Mouse (Mus musculus) CD4-positive, CD25-positive, alpha-beta regulatory T cell, adult 9 weeks (primary cell): ENCODE measurements around the gene Olfr703. TPM values are rescaled to one million over a fixed set of nuclear protein-coding genes. Genes with fewer than 3 reads are reported as not detected.

Experiments used
- polyA plus RNA-seq: library from polyadenylated mRNA; unstranded; fragments of 100-300 nt; shearing (Covaris generic); gene quantifications from one replicate; pipeline ENCODE4 v1.2.1, GENCODE M21; 2017

The Olfr703 gene
- polyA plus RNA-seq = not detected

GRCm38 (mm10) chr7:106843060-106843459 is at the start of gene Olfr703:
Olfr703 (plus strand) TSS chr7:106843360.

GRCm38 (mm10) chr7:106808734-106809133 is 34.4 kb upstream of the Olfr703 start, which contains the start of gene Olfr700:
Olfr700 (minus strand) TSS chr7:106808834.

GRCm38 (mm10) chr7:106813829-106814228 is 29.3 kb upstream of the Olfr703 start, which contains the start of gene Olfr701:
Olfr701 (plus strand) TSS chr7:106814129.

GRCm38 (mm10) chr7:106833793-106834192 is 9.4 kb upstream of the Olfr703 start, which contains the start of gene Olfr702:
Olfr702 (minus strand) TSS chr7:106833893.

GRCm38 (mm10) chr7:106862885-106863284 is 19.7 kb downstream of the Olfr703 start, which contains the start of gene Olfr704:
Olfr704 (plus strand) TSS chr7:106863185.

GRCm38 (mm10) chr7:106876791-106877190 is 33.6 kb downstream of the Olfr703 start, which contains the start of gene Olfr705:
Olfr705 (minus strand) TSS chr7:106876891.

GRCm38 (mm10) chr7:106888062-106888461 is 44.9 kb downstream of the Olfr703 start, which contains the start of gene Olfr706:
Olfr706 (minus strand) TSS chr7:106888162.

Other genes starting within 250 kb of the Olfr703 start
- gene Olfr693, start 162.8 kb upstream of the Olfr703 start, polyA plus RNA-seq = not detected
- gene Olfr694, start 151.5 kb upstream of the Olfr703 start, polyA plus RNA-seq = not detected
- gene Olfr695, start 127.0 kb upstream of the Olfr703 start, polyA plus RNA-seq = not detected
- not detected for gene Olfr697, start 100.9 kb upstream of the Olfr703 start, polyA plus RNA-seq
- gene Olfr698, start 88.0 kb upstream of the Olfr703 start, polyA plus RNA-seq = not detected
- not detected for gene Olfr699, start 50.2 kb upstream of the Olfr703 start, polyA plus RNA-seq
- gene Olfr700, start 34.5 kb upstream of the Olfr703 start, polyA plus RNA-seq = not detected
- not detected for gene Olfr701, start 29.2 kb upstream of the Olfr703 start, polyA plus RNA-seq
- not detected for gene Olfr702, start 9.5 kb upstream of the Olfr703 start, polyA plus RNA-seq
- not detected for gene Olfr704, start 19.8 kb downstream of the Olfr703 start, polyA plus RNA-seq
- gene Olfr705, start 33.5 kb downstream of the Olfr703 start, polyA plus RNA-seq = not detected
- gene Olfr706, start 44.8 kb downstream of the Olfr703 start, polyA plus RNA-seq = not detected
- gene Olfr707, start 57.9 kb downstream of the Olfr703 start, polyA plus RNA-seq = not detected
- not detected for gene Olfr1532-ps1, start 64.6 kb downstream of the Olfr703 start, polyA plus RNA-seq
- gene Olfr709-ps1, start 88.9 kb downstream of the Olfr703 start, polyA plus RNA-seq = not detected
- not detected for gene Olfr710, start 105.0 kb downstream of the Olfr703 start, polyA plus RNA-seq
- gene Olfr6, start 120.6 kb downstream of the Olfr703 start, polyA plus RNA-seq = not detected
- not detected for gene Olfr711, start 132.1 kb downstream of the Olfr703 start, polyA plus RNA-seq
- gene Olfr2, start 162.7 kb downstream of the Olfr703 start, polyA plus RNA-seq = not detected
- gene Olfr713, start 187.8 kb downstream of the Olfr703 start, polyA plus RNA-seq = not detected
- gene Olfr714, start 227.6 kb downstream of the Olfr703 start, polyA plus RNA-seq = not detected
- gene Olfr17, start 249.9 kb downstream of the Olfr703 start, polyA plus RNA-seq = not detected